Mouse (Mus musculus) left cerebral cortex, adult 2 months (tissue): ENCODE measurements at regions not wholly inside any gene's neighbourhood (a gene's known extent, or its start where the extent isn't known, plus 50 kb on each side); places are given as distances from the start of the nearest gene placed in this dataset.
"Not testable (repeated sequence)": the region's sequence is repeated elsewhere in the genome, so short reads cannot be mapped to it uniquely, and the experiment has no call there.

Experiments
- DNase-seq, 2 experiments: peaks; one replicate each; pipeline ENCODE4 v3.0.0; 2021 to 2022; ENCODE audit warnings: low spot score in 2 of 2, mixed read lengths in 1 of 2; ENCODE audit errors: extremely low spot score in 1 of 2
- H3K27ac ChIP-seq: fragments of 200-600 bp; 2 replicates; pipeline ENCODE4 v1.8.1; 2022
- H3K4me3 ChIP-seq: fragments of 200-600 bp; 2 replicates; pipeline ENCODE4 v1.8.1; 2022
- CTCF ChIP-seq: fragments of 200-600 bp; IDR thresholded peaks from 2 replicates; pipeline ENCODE4 v1.8.1; 2022; ENCODE audit warnings: antibody characterized with exemption, mild to moderate bottlenecking, moderate library complexity
- intact Hi-C: fragments of 180-260 bp; cut with DNase I; formaldehyde crosslinking; loops from one replicate; pipeline ENCODE4 v1.15.1; 2025

DNA sequence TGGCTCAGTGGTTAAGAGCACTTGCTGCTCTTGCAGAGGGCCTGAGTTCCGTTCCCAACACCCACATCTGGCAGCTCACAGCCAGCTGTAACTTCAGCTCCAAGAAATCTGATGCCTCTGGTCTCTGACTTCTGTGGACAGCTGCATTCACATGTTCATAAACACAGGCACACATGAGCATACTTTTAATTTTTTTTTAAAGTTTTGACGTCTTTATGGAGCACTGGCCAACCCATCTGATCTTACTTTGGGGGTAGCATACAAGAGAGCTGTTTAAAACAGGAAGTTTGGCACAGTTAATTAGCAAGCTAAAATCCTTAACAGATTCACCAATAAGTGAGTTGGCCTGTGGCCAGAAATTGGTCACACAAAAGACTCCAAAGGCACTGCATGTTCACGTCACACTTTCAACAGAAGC is 81.2 kb upstream of the Atl2 start:
- Histone ChIP-seq H3K4me3 (no peak overlapping the region), H3K27ac (no peak overlapping the region)
- intact Hi-C loops, result no loop called here
- DNase-seq, result no peak
- TF ChIP-seq CTCF, result no peak

DNA sequence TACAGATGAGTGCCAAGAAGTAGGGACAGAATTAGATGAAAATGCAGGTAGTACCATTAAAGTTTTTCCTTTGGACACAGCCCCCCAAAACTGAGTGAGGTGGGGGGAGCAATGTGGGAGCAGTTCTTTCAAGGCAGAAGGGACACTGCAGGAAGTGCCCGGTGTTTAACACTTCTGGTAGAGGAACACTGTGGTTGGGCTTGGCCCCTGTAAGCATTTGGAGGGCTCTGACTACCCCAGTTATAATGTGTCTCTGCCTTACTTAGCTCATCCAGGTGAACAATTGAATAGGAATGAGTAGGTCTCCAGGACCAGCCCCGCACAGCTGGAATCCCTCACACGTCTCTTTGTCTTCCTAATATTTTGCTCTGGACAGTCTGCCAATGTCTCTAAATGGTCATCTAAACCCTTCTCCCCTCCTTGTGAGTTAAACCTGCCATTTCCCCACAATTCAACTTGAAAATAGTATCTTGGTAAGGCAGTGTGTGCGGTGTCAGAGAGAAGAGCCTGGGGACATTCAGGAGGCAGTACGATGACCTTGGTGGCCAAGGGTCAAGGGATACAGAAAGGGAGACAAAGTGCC is 80.7 kb upstream of the Atl2 start:
- DNase-seq, result no peak
- Histone ChIP-seq H3K27ac (no peak overlapping the region), H3K4me3 (peak overlapping the region; percentile 16; the same call in 1 of the 2 replicates)
- intact Hi-C loops, result no loop called here
- TF ChIP-seq CTCF, result no peak

DNA sequence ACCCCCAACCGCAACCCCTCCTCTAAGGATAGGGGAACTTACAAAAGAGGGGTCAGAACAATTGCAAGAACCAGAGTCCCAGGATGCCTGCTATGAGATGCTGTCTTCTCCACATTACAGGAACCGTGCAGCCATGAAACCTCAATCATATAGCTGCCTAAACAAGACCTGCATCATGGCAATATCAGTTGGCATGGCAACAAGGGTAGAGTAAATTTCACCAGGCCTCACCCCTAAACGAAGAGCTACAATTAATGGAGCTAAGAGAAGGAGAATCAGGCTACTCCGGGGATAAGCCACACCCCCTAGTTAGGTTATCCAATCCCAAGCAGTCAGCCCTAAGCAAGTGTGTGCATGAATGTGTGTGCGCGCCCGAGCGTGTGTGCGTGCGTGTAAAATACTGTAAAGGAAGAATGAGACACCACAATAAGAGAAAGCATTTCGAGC is 80.1 kb upstream of the Atl2 start:
- H3K27ac ChIP-seq, result no peak overlapping the region
- peak overlapping the region; percentile 16; the same call in 1 of the 2 replicates for H3K4me3 ChIP-seq
- TF ChIP-seq CTCF, result no peak
- DNase-seq, result no peak
- intact Hi-C loops, result no loop called here

DNA sequence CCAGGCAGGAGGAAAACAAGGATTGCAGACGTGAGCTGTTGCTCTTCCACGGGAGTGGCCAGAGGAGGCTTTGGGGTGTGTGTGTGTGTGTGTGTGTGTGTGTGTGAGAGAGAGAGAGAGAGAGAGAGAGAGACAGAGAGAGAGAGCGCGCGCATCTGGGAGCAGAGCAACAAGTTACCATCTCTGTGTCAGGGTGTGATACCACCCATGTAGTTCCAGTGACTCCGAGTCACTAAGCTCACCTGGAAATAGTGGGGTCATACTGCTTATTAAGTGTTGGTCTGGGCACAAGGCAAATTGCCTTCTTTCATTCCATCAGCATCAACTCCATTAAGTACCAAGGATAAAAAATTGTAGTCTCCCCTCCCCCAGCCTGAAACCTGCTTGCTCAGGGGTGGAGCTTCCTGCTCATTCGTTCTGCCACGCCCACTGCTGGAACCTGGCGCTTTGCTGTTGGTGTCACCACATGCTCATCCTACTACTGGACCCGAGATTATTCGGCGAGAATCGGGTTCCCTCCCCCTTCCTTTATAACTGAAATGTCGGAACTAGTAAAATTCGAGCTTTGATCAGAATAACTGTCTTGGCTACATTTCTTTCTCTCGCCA is 79.3 kb upstream of the Atl2 start:
- H3K27ac ChIP-seq, intact Hi-C loops, H3K4me3 ChIP-seq, DNase-seq: not testable (repeated sequence)

DNA sequence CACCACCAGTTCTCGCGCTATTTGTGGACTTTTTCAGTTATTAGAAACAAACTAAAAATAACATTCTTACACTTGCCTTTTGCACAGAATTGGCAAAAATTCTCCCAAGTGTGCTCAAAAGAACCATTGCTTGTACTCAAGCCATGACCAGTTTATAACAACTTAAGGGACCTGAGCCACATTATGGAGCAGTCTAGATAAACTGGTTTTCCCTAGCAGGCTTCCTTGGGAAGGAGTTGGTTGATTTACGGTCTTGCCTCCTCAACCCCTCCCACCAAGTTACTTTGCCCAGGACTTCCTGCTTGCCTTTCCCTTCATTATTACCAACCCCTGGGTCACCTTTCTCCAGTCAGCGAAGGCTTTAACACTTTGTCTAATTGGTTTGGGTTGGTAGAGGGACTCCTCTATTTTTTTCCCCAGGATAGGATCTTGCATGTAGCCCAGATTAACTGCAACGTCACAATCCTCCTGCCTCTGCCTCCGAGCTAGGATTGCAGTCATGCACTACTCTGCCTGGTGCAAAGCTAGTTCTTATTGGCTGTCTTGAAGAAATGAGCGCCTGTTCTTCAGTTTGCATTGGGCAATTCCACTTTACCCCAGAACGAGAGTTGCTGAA is 75.9 kb upstream of the Atl2 start:
- no peak overlapping the region for H3K27ac ChIP-seq
- no peak overlapping the region for H3K4me3 ChIP-seq
- intact Hi-C loops, result no loop called here
- no peak for DNase-seq
- no peak for TF ChIP-seq CTCF

DNA sequence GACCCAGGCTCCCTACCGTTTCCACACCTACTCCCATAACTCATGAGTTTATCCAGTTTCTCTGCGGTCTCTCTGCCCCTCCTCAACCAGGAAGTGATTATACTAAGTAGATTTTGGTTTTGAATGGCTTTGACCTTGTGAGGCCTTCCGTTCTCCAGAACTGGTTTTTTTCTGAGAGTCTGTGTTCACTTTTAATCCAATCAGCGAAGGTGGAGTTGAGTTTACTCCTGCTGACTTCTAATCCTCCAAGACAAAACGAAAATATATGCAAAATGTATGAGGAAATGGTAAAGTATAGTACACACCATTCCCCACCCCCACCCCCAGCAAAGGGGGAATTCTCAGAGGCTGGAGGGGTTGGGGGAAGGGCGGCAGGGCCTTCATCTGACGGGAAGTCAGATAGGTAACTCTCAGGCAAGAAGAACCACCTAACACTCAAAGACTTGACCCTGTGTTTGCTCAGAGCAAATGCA is 73.6 kb upstream of the Atl2 start:
- intact Hi-C loops, result no loop called here
- TF ChIP-seq CTCF, result no peak
- H3K4me3 ChIP-seq, result no peak overlapping the region

DNA sequence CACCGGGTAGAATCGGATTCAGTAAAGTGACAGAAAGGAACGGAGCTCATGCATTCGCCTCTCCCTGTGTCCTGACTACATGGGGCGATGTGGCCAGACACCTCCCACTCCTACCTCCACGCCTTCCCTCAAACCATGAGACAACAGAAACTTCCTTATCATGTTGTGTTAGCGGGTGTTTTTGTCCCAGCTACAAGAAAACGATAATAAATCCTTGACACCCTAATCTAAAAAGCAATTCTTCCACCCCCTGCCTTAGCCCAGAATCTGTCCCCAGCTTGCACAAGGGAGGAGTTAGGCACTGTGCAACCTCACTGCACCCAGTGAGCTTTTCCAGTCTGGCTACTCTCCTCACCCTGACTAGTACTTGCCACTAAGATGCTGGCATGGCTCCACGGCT is 72.9 kb upstream of the Atl2 start:
- DNase-seq, result no peak
- TF ChIP-seq CTCF, result no peak
- no peak overlapping the region for H3K4me3 ChIP-seq
- intact Hi-C loops, result no loop called here
- H3K27ac ChIP-seq, result no peak overlapping the region

More for the DNA sequence above, 73.6 kb upstream of the Atl2 start:
- H3K27ac ChIP-seq, result no peak overlapping the region
- no peak for DNase-seq

DNA sequence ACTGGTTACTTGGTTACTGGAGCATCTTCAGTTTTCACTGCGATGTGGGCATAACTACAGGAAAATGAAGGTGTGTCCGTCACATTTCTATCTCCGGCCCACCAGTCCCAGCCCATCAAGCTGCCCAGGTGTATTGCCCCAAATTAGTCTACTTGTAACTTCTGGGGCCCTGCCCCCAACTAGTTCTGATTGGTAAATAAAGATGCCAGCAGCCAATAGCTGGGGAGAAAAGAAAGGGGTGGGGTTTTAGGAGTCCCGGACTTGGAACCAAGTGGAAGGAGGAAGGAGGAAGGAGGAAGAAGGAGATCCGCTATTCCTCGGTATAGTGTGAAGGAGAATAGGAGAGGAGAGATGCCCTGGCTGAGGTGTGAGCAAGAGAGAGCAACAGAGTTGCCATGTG is 71.1 kb upstream of the Atl2 start:
- intact Hi-C loops, result no loop called here
- no peak overlapping the region for H3K27ac ChIP-seq
- no peak for TF ChIP-seq CTCF
- no peak overlapping the region for H3K4me3 ChIP-seq
- no peak for DNase-seq

DNA sequence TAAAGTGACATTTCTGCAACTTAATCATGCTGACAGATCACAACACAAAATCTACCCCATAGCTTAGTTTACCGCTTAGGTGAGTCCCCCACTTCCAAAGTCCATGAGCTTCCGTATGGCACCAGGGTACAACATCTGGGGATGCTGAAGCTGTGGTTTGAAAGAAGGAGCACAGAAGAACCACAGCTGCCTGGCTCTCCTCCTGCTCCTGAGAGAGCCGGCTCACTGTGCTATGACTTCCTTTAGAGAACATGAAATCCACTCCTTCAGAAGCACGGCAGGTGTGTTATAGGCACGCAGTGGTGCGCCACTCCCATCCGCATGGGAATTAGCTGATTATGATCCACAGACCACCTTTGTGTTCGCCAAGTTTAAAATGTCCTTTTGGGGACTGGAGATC is 69.7 kb upstream of the Atl2 start:
- no peak for DNase-seq
- H3K4me3 ChIP-seq, result no peak overlapping the region
- intact Hi-C loops, result no loop called here
- TF ChIP-seq CTCF, result no peak
- H3K27ac ChIP-seq, result no peak overlapping the region

DNA sequence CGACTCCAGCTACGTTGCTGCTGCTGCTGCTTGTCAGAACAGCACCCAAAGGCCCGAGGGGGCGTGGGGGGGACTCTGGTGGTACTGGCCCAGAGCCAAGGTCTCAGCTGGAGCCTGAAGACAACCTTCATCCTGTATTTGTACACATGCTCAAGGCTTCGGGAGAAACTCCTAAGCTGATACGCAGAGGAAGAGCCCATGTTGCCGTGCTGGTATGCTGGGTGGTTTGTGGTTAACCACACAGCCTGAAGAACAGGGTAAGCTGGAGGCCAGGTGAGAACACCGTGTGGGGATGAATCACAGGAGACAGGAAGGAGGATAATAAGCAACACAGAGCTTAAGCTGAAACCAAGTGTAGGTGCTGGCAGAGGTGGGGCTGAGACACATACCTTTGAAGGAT is 68.9 kb upstream of the Atl2 start:
- H3K27ac ChIP-seq, result no peak overlapping the region
- no peak for TF ChIP-seq CTCF
- no peak overlapping the region for H3K4me3 ChIP-seq
- intact Hi-C loops, result no loop called here
- no peak for DNase-seq

DNA sequence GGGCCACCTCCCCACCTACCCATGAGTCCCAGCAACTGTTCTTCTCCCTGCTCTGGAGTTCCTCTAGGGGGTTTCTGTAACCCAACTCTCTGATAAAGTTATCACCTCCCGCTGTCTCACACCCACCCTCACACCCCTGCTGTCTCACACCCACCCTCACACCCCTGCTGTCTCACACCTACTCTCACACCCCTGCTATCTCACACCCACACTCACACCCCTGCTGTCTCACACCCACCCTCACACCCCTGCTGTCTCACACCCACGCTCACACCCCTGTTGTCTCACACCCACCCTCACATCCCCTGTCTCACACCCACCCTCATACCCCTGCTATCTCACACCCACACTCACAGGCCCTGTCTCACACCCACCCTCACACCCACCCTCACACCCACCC is 67.4 kb upstream of the Atl2 start:
- intact Hi-C loops, result no loop called here
- no peak for TF ChIP-seq CTCF

DNA sequence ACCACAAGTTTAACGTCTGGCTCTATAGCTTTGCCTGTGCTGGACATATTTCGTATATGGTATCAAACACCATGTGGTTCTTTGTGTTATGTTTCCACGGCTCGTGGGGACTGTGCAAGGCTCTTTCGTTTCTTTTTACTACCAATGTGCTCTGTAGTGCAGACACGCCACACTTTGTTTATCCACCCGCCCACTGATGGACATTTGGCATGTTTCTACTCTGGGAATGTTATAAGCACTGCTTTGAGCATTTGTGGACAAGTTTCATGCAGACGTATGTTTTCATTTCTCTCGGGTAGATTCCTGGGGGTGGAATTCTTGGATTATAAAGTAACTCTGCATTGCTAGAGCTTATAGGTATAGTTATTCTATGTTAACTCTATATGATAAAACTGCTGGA is 65.5 kb upstream of the Atl2 start:
- no peak for TF ChIP-seq CTCF
- intact Hi-C loops, result no loop called here
- Histone ChIP-seq H3K4me3 (no peak overlapping the region), H3K27ac (no peak overlapping the region)
- DNase-seq, result no peak

More for the DNA sequence above, 67.4 kb upstream of the Atl2 start:
- no peak overlapping the region for H3K4me3 ChIP-seq
- no peak for DNase-seq
- H3K27ac ChIP-seq, result no peak overlapping the region

DNA sequence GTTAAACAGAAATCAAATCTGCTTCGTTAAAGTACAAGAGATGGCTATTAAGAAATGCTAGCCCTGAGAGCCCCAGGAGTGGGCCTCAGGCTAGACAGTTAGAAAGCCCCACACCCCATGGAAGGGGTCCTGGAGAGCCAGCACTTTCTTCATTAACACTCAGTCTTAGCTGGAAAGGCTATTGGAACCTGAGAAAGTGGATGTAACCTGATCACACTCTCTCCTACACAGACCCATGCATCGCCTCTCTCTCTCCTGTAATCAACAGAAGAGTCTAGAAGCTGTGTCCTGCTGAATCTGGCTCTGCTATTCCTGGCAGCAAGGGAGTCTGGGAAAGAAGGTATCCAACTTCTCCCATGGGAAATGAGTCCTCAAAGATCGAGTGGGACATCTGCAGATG is 64.8 kb upstream of the Atl2 start:
- intact Hi-C loops, result no loop called here

More for the DNA sequence above, 64.8 kb upstream of the Atl2 start:
- Histone ChIP-seq H3K4me3 (no peak overlapping the region), H3K27ac (no peak overlapping the region)
- DNase-seq, result no peak
- no peak for TF ChIP-seq CTCF
